Mouse (Mus musculus) lung, postnatal 0 days (tissue): ENCODE measurements at regions not wholly inside any gene's neighbourhood (a gene's known extent, or its start where the extent isn't known, plus 50 kb on each side); places are given as distances from the start of the nearest gene placed in this dataset.

Experiments used
- CTCF ChIP-seq: IDR thresholded peaks from 2 replicates; pipeline ENCODE4 v1.5.1; 2016; ENCODE audit warnings: antibody characterized with exemption, mild to moderate bottlenecking
- EP300 ChIP-seq: IDR thresholded peaks from 2 replicates; pipeline ENCODE4 v1.6.1; 2016; ENCODE audit warnings: antibody characterized with exemption, mild to moderate bottlenecking, control low read depth

GRCm38 (mm10) chr17:62048989-62049388 lies 832.1 kb downstream of the Efna5 start:
- no peak for TF ChIP-seq CTCF
- no peak for TF ChIP-seq EP300
